Mouse (Mus musculus) urinary bladder, postnatal 10 days (tissue): ENCODE measurements around the gene Prox1.

Source experiments
- DNase-seq: peaks from one replicate; pipeline ENCODE4 v3.0.0; 2022; ENCODE audit warnings: low spot score

Gene Prox1

DNA sequence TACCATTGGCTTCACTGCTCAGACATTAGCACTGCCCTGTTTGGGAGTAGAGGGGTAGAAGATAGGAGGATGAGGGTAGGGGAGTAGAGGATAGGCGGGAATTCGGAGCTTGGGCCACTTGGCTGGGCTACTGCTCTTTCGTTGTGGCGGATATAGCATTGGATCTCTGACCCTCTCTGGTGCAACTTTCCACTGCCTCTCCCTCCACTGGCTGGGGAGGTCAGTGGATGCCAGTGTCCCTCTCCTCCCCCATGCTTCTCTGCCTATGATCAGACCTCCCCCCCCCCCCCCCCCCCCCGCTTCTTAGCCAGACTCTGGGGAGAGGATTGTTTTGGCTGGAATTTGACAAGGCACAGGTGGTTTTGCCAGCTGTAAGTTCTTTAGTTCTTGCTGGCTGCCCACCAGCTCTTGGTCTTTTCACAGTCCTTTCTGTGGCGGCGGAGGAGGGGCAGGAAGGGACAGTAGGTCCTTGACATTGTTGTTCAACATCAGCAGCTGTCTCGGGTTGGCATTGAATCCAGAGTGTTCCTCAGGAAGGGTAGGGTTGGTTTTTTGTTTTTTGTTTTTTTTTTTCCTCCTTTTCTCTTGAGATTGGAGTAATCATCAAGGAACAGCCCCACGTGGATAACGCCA, 90.8 kb downstream of the Prox1 start:
- no peak for DNase-seq

DNA sequence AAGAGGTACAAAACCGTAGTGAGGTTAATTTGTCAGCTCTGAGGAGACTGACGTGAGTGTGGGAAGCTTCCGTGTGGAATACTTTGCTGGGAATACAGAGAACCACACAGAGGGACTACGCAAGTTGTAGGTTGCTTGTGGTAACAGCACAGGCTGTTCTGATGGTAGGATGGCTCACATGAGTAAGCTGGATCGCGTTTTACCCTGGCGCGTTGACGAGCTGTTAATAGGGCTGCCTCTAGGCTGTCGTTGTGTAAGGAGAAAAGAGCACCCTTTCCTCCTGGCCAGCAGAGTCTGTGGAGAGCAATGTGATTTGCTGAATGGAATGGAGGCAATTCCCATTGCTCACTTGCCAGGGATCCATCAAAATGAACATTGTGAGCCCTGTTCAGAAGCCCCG, 93.9 kb downstream of the Prox1 start:
- DNase-seq = no peak
